Mouse (Mus musculus) testis, adult 2 months (tissue): ENCODE data around the gene Cwc22.

ENCODE experiments used
- CTCF ChIP-seq: fragments of 200-500 bp; IDR thresholded peaks from 2 replicates; pipeline ENCODE4 v1.5.1; 2012; ENCODE audit warnings: low read depth, mild to moderate bottlenecking, inconsistent platforms, low read length, moderate library complexity; ENCODE audit not compliant: control insufficient read depth, insufficient read depth, insufficient replicate concordance
- POLR2A ChIP-seq: fragments of 200-500 bp; IDR thresholded peaks from 2 replicates; pipeline ENCODE4 v1.6.1; 2012; ENCODE audit warnings: low read depth, mild to moderate bottlenecking, inconsistent platforms, low read length, moderate library complexity; ENCODE audit not compliant: control insufficient read depth

DNA sequence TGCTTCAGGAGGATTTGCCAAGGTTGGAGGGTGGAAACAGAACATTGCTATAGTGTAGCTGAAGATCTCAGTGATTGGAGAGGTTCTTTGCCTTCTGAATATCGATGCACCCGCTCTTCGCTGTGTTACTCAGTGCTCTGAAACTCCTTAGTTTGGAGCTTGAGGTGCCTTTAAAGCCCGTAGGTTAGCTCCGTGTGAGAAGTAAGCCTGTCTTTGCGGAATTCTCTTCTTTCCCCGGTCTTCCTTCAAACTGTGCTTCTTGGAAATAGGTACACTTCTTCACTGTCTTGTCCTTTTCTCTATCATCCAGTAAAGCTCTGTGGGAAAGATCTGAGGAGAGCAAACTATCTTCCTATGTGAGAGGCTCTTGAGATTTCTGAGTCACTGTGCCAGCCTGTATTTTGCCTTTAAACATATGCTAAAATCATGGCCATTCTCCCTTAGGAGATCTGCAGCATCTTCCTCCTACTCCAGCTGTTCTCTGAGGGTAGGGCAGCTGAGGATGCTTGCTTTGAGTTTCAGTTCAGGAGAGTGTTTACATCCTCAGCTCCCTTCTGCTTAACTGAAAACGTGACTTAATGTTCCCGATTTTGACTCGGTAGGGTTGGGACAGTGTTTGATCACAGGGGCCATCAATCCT is 60.6 kb downstream of the Cwc22 start:
- no peak for TF ChIP-seq CTCF
- no peak for TF ChIP-seq POLR2A
